Mouse (Mus musculus) liver, embryonic 15.5 days (tissue): ENCODE data around the gene Olfr1390. TPM values are rescaled to one million over a fixed set of nuclear protein-coding genes. Genes with fewer than 3 reads are reported as not detected.
"Not testable (repeated sequence)": the region's sequence is repeated elsewhere in the genome, so short reads cannot be mapped to it uniquely, and the experiment has no call there.

ENCODE experiments used
- ATAC-seq: fragments of 200-750 bp; cut with Nextera tagmentation; 2 replicates; pipeline ENCODE4 v1.8.0; 2017; ENCODE audit warnings: moderate number of reproducible peaks, mild to moderate bottlenecking, moderate library complexity; ENCODE audit not compliant: insufficient read depth
- H3K27ac ChIP-seq: fragments of 300-500 bp; sonication (generic); replicated peaks from 2 replicates; pipeline ENCODE4 v1.5.1; 2015; ENCODE audit warnings: mild to moderate bottlenecking, inconsistent platforms
- H3K27me3 ChIP-seq: fragments of 300-500 bp; sonication (generic); 2 replicates; pipeline ENCODE4 v1.6.1; 2015; ENCODE audit warnings: mild to moderate bottlenecking, inconsistent platforms
- H3K36me3 ChIP-seq: fragments of 300-500 bp; sonication (generic); replicated peaks from 2 replicates; pipeline ENCODE4 v1.6.1; 2015; ENCODE audit warnings: moderate library complexity, mild to moderate bottlenecking, inconsistent platforms
- H3K4me1 ChIP-seq: fragments of 300-500 bp; sonication (generic); replicated peaks from 2 replicates; pipeline ENCODE4 v1.6.1; 2015; ENCODE audit warnings: inconsistent platforms
- H3K4me2 ChIP-seq: fragments of 300-500 bp; sonication (generic); 2 replicates; pipeline ENCODE4 v1.6.1; 2015; ENCODE audit warnings: moderate library complexity, mild to moderate bottlenecking, inconsistent platforms
- H3K4me3 ChIP-seq: fragments of 300-500 bp; sonication (generic); replicated peaks from 2 replicates; pipeline ENCODE4 v1.5.1; 2015; ENCODE audit warnings: mild to moderate bottlenecking, inconsistent platforms
- H3K9ac ChIP-seq: fragments of 300-500 bp; sonication (generic); 2 replicates; pipeline ENCODE4 v1.6.1; 2015; ENCODE audit warnings: moderate library complexity, mild to moderate bottlenecking, inconsistent platforms
- H3K9me3 ChIP-seq: fragments of 300-500 bp; sonication (generic); replicated peaks from 2 replicates; pipeline ENCODE4 v1.6.1; 2016; ENCODE audit warnings: inconsistent platforms
- WGBS: fragments of 180-500 bp; shearing (Covaris S2); methylation state at CpG from one replicate; pipeline ENCODE4 v1.1.7; 2015; ENCODE audit warnings: mixed read lengths; ENCODE audit not compliant: insufficient replicate concordance; 5-methylcytosine and 5-hydroxymethylcytosine counted together
- polyA plus RNA-seq: library from polyadenylated mRNA; unstranded; fragments of >200 nt; fragmentation: Nextera tagmentation; extraction: Ambion mirVana; gene quantifications from 2 replicates; pipeline ENCODE4 v1.2.1, GENCODE M21; 2015

Olfr1390 gene
- polyA plus RNA-seq: not detected in 2 replicates

GRCm38 (mm10) chr11:49334888-49335287, at the start of gene Olfr1390:
Olfr1390 (plus strand) TSS chr11:49335188.
- Histone ChIP-seq H3K4me3 (no peak within 1 kb of the TSS), H3K9ac (no peak within 1 kb of the TSS), H3K4me1 (no peaks in the 10 kb centered on the region), H3K9me3 (no peaks in the 10 kb centered on the region), H3K27me3 (no peaks in the 10 kb centered on the region), H3K36me3 (no peaks in the 10 kb centered on the region), H3K27ac (no peak within 1 kb of the TSS), H3K4me2 (no peak within 1 kb of the TSS)
- no peak for ATAC-seq
- WGBS: 49% methylated on average over 1 of the region's 1 CpGs

GRCm38 (mm10) chr11:49287251-49287650, 47.7 kb upstream of the Olfr1390 start:
- no peak for ATAC-seq
- Histone ChIP-seq H3K4me2 (no peak overlapping the region), H3K9me3 (no peaks in the 10 kb centered on the region), H3K4me1 (no peaks in the 10 kb centered on the region), H3K9ac (no peak overlapping the region), H3K36me3 (no peaks in the 10 kb centered on the region), H3K27ac (no peak overlapping the region), H3K27me3 (no peaks in the 10 kb centered on the region), H3K4me3 (no peak overlapping the region)
- 49% methylated on average over 2 of the region's 2 CpGs for WGBS

- Histone ChIP-seq H3K36me3 (no peaks in the 10 kb centered on the region), H3K4me2 (no peak overlapping the region), H3K9ac (no peak overlapping the region), H3K27ac (no peak overlapping the region), H3K4me1 (no peaks in the 10 kb centered on the region), H3K4me3 (no peak overlapping the region), H3K9me3 (no peaks in the 10 kb centered on the region), H3K27me3 (no peaks in the 10 kb centered on the region)
- WGBS: 62% methylated on average over 3 of the region's 3 CpGs
- no peak for ATAC-seq
These were observed 42.2 kb upstream of the Olfr1390 start for GRCm38 (mm10) chr11:49292777-49293176.

- Histone ChIP-seq H3K9ac (no peak within 1 kb of the TSS), H3K4me3 (no peak within 1 kb of the TSS), H3K4me1 (no peaks in the 10 kb centered on the region), H3K36me3 (no peaks in the 10 kb centered on the region), H3K27ac (no peak within 1 kb of the TSS), H3K27me3 (no peaks in the 10 kb centered on the region), H3K4me2 (no peak within 1 kb of the TSS), H3K9me3 (no peaks in the 10 kb centered on the region)
- ATAC-seq: no peak
These were observed 30.5 kb upstream of the Olfr1390 start, which contains the start of gene Olfr10 for GRCm38 (mm10) chr11:49304441-49304840. Olfr10 (plus strand) TSS chr11:49304741.

GRCm38 (mm10) chr11:49308547-49308946, 26.4 kb upstream of the Olfr1390 start:
- not testable (repeated sequence) for H3K4me3 ChIP-seq, H3K9me3 ChIP-seq, H3K4me1 ChIP-seq, ATAC-seq, H3K27me3 ChIP-seq, H3K27ac ChIP-seq, H3K9ac ChIP-seq, H3K4me2 ChIP-seq, H3K36me3 ChIP-seq
- 48% methylated on average over 5 of the region's 5 CpGs for WGBS

- no peak for ATAC-seq
- Histone ChIP-seq H3K9me3 (no peaks in the 10 kb centered on the region), H3K4me2 (no peak within 1 kb of the TSS), H3K27ac (no peak within 1 kb of the TSS), H3K9ac (no peak within 1 kb of the TSS), H3K36me3 (no peaks in the 10 kb centered on the region), H3K4me1 (no peaks in the 10 kb centered on the region), H3K27me3 (no peaks in the 10 kb centered on the region), H3K4me3 (no peak within 1 kb of the TSS)
- WGBS: 57% methylated on average over 2 of the region's 2 CpGs
These were observed 12.5 kb upstream of the Olfr1390 start, which contains the start of gene Olfr1391 for GRCm38 (mm10) chr11:49322442-49322841. Olfr1391 (plus strand) TSS chr11:49322742.

GRCm38 (mm10) chr11:49326726-49327125, 8.3 kb upstream of the Olfr1390 start:
- Histone ChIP-seq H3K4me1 (no peaks in the 10 kb centered on the region), H3K9ac (no peak overlapping the region), H3K4me3 (no peak overlapping the region), H3K4me2 (no peak overlapping the region), H3K9me3 (no peaks in the 10 kb centered on the region), H3K27me3 (no peaks in the 10 kb centered on the region), H3K36me3 (no peaks in the 10 kb centered on the region), H3K27ac (no peak overlapping the region)
- no peak for ATAC-seq
- 64% methylated on average over 3 of the region's 3 CpGs for WGBS

- H3K9me3 ChIP-seq: no peaks in the 10 kb centered on the region
- WGBS: 62% methylated on average over 1 of the region's 1 CpGs
These were observed 5.3 kb upstream of the Olfr1390 start for GRCm38 (mm10) chr11:49329686-49330085.

GRCm38 (mm10) chr11:49337150-49337832, 2.3 kb downstream of the Olfr1390 start:
- Histone ChIP-seq H3K9me3 (no peaks in the 10 kb centered on the region), H3K9ac (no peak overlapping the region), H3K4me3 (no peak overlapping the region), H3K36me3 (no peaks in the 10 kb centered on the region), H3K27me3 (no peaks in the 10 kb centered on the region), H3K27ac (no peak overlapping the region), H3K4me2 (no peak overlapping the region), H3K4me1 (no peaks in the 10 kb centered on the region)
- ATAC-seq: no peak
- 22% methylated on average over 4 of the region's 4 CpGs for WGBS

More at GRCm38 (mm10) chr11:49329686-49330085, 5.3 kb upstream of the Olfr1390 start:
- H3K27me3 ChIP-seq: no peaks in the 10 kb centered on the region
- no peak overlapping the region for H3K4me2 ChIP-seq
- no peaks in the 10 kb centered on the region for H3K36me3 ChIP-seq
- H3K27ac ChIP-seq: no peak overlapping the region
- no peak overlapping the region for H3K4me3 ChIP-seq
- H3K4me1 ChIP-seq: no peaks in the 10 kb centered on the region
- no peak for ATAC-seq
- no peak overlapping the region for H3K9ac ChIP-seq

- no peak overlapping the region for H3K9ac ChIP-seq
- no peaks in the 10 kb centered on the region for H3K27me3 ChIP-seq
- no peaks in the 10 kb centered on the region for H3K9me3 ChIP-seq
- no peaks in the 10 kb centered on the region for H3K4me1 ChIP-seq
- no peak overlapping the region for H3K27ac ChIP-seq
- H3K4me3 ChIP-seq: no peak overlapping the region
- no peak for ATAC-seq
- H3K4me2 ChIP-seq: no peak overlapping the region
- no peaks in the 10 kb centered on the region for H3K36me3 ChIP-seq
These were observed 48.1 kb downstream of the Olfr1390 start for GRCm38 (mm10) chr11:49383133-49383532.

GRCm38 (mm10) chr11:49386118-49386517, 51.1 kb downstream of the Olfr1390 start:
- not testable (repeated sequence) for H3K27ac ChIP-seq, ATAC-seq, H3K36me3 ChIP-seq, H3K27me3 ChIP-seq, H3K9me3 ChIP-seq, H3K4me2 ChIP-seq, H3K4me3 ChIP-seq, H3K4me1 ChIP-seq, H3K9ac ChIP-seq
- 80% methylated on average over 7 of the region's 7 CpGs for WGBS
